Mouse (Mus musculus): ENCODE data around the gene B830017H08Rik. TPM values are rescaled to one million over a fixed set of nuclear protein-coding genes. Genes with fewer than 3 reads are reported as not detected.

Gene B830017H08Rik
- polyA plus RNA-seq, 1 experiment from 2014 or later = not detected

DNA sequence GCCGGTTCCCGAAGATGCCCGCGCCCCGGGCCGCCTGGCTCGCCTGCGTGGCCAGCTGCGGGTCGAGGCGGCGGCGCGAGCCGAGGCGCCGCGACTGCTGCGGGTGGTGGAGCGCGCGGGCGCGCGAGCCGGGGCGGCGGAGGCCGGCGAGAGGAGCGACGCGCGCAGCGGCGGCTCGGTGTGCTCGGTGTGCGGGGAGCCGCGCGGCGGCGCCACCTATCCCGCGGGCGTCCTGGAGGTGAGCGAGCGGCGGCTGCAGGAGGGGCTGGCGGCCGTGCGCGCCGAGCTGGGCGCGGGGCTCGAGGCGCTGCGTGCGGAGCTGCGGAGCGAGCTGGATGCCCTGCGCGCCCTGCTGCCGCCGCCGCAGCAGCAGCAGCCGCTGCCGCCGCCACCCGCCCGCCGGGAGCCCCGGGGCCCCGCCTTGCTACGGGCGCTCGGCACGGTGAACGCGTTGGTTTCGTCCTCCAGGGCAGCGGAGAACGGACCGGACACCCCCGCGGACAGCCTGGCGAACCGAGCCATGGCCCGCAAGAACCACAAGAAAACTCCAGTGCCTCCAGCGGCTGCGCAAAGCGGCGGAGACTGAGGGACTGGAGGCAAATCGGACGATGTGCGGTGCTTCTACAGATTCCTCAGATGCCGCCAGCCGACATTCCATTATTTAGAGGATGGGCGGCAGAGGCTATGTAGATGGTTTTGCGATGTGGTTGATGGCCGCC lies 919 bp downstream of the B830017H08Rik start:
- Histone ChIP-seq H3K27me3 (ENCODE audit: control insufficient read depth, insufficient read depth, low read length) (peaks cover 59% of the 10 kb centered on the region), H3K4me3 (ENCODE audit: low read depth, low read length) (peak overlapping the region; percentile 52), H3K4me2 (replicated peaks; ENCODE audit: low read depth, low read length) (peak overlapping the region; percentile 99), H3K27ac (ENCODE audit: low read length) (no peak overlapping the region), H3K36me3 (ENCODE audit: control insufficient read depth, insufficient read depth, low read length) (no peaks in the 10 kb centered on the region), H3K4me1 (ENCODE audit: control insufficient read depth, insufficient read depth, low read length) (no peaks in the 10 kb centered on the region), H3K9me3 (ENCODE audit: control insufficient read depth, low read depth, low read length) (no peaks in the 10 kb centered on the region), H3K9ac (replicated peaks; ENCODE audit: low read depth, low read length) (no peak overlapping the region; the same call in 1 of the 2 replicates)
- WGBS = under 1% methylated on average over 79 of the region's 103 CpGs
- no peak for ATAC-seq (ENCODE audit: insufficient number of reproducible peaks, insufficient read depth, low FRiP score, low read depth)

GRCm38 (mm10) chr16:17834543-17834942 lies 1.6 kb downstream of the B830017H08Rik start:
- ATAC-seq (ENCODE audit: insufficient number of reproducible peaks, insufficient read depth, low FRiP score, low read depth) = no peak

GRCm38 (mm10) chr16:17835481-17835880 lies 2.6 kb downstream of the B830017H08Rik start:
- Histone ChIP-seq H3K4me3 (ENCODE audit: low read depth, low read length) (no peak overlapping the region), H3K27me3 (ENCODE audit: control insufficient read depth, insufficient read depth, low read length) (peaks cover 57% of the 10 kb centered on the region), H3K4me2 (replicated peaks; ENCODE audit: low read depth, low read length) (no peak overlapping the region), H3K27ac (ENCODE audit: low read length) (no peak overlapping the region), H3K4me1 (ENCODE audit: control insufficient read depth, insufficient read depth, low read length) (no peaks in the 10 kb centered on the region), H3K9me3 (ENCODE audit: control insufficient read depth, low read depth, low read length) (no peaks in the 10 kb centered on the region), H3K9ac (replicated peaks; ENCODE audit: low read depth, low read length) (no peak overlapping the region), H3K36me3 (ENCODE audit: control insufficient read depth, insufficient read depth, low read length) (peaks cover 2% of the 10 kb centered on the region; the same call in 1 of the 2 replicates)
- WGBS = 45% methylated on average over 13 of the region's 13 CpGs
- no peak for ATAC-seq (ENCODE audit: insufficient number of reproducible peaks, insufficient read depth, low FRiP score, low read depth)

More at GRCm38 (mm10) chr16:17834543-17834942, 1.6 kb downstream of the B830017H08Rik start:
- WGBS = 52% methylated on average over 7 of the region's 7 CpGs
- no peaks in the 10 kb centered on the region for H3K4me1 ChIP-seq (ENCODE audit: control insufficient read depth, insufficient read depth, low read length)
- H3K4me3 ChIP-seq (ENCODE audit: low read depth, low read length) = peak overlapping the region; percentile 52; the same call in 1 of the 2 replicates
- H3K9ac ChIP-seq (replicated peaks; ENCODE audit: low read depth, low read length) = no peak overlapping the region
- H3K27me3 ChIP-seq (ENCODE audit: control insufficient read depth, insufficient read depth, low read length) = peaks cover 59% of the 10 kb centered on the region
- H3K27ac ChIP-seq (ENCODE audit: low read length) = no peak overlapping the region
- H3K4me2 ChIP-seq (replicated peaks; ENCODE audit: low read depth, low read length) = peak overlapping the region; percentile 99
- no peaks in the 10 kb centered on the region for H3K9me3 ChIP-seq (ENCODE audit: control insufficient read depth, low read depth, low read length)
- no peaks in the 10 kb centered on the region for H3K36me3 ChIP-seq (ENCODE audit: control insufficient read depth, insufficient read depth, low read length)

DNA sequence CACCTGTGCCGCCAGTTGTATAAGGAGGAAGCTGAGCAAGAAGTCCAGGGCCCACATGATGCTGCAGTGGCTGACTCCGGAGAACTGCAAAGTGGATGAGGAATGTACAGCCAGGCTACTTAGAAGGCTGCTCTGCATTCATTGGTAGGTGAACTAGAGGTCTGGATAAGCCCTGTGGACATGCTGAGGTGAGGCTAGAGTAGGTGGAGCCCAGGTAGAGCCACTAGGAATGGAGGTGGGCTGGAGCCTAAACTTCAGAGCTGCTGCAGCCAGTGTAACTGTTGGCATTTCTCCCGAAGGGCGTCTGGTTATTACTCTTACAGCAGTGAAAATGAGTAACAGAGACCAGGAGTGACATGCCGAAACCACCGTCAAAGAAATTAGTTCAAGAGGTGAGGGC lies 5.1 kb downstream of the B830017H08Rik start, which contains the start of gene Car15:
Gene Car15, minus strand, starts transcription at position 314 of the 400 bp plus-strand sequence.
- 78% methylated on average over 6 of the region's 6 CpGs for WGBS
- Histone ChIP-seq H3K4me3 (ENCODE audit: low read depth, low read length) (no peak within 1 kb of the TSS), H3K9me3 (ENCODE audit: control insufficient read depth, low read depth, low read length) (no peaks in the 10 kb centered on the region), H3K4me1 (ENCODE audit: control insufficient read depth, insufficient read depth, low read length) (no peaks in the 10 kb centered on the region), H3K4me2 (replicated peaks; ENCODE audit: low read depth, low read length) (no peak within 1 kb of the TSS), H3K27me3 (ENCODE audit: control insufficient read depth, insufficient read depth, low read length) (peaks cover 33% of the 10 kb centered on the region), H3K27ac (ENCODE audit: low read length) (no peak within 1 kb of the TSS), H3K36me3 (ENCODE audit: control insufficient read depth, insufficient read depth, low read length) (peaks cover 24% of the 10 kb centered on the region), H3K9ac (replicated peaks; ENCODE audit: low read depth, low read length) (no peak within 1 kb of the TSS)
- ATAC-seq (ENCODE audit: insufficient number of reproducible peaks, insufficient read depth, low FRiP score, low read depth) = no peak

- no peak overlapping the region for H3K4me3 ChIP-seq (ENCODE audit: low read depth, low read length)
- no peaks in the 10 kb centered on the region for H3K4me1 ChIP-seq (ENCODE audit: control insufficient read depth, insufficient read depth, low read length)
- no peak overlapping the region for H3K27ac ChIP-seq (ENCODE audit: low read length)
- no peak for ATAC-seq (ENCODE audit: insufficient number of reproducible peaks, insufficient read depth, low FRiP score, low read depth)
- H3K27me3 ChIP-seq (ENCODE audit: control insufficient read depth, insufficient read depth, low read length) = peaks cover 16% of the 10 kb centered on the region
- peaks cover 41% of the 10 kb centered on the region for H3K36me3 ChIP-seq (ENCODE audit: control insufficient read depth, insufficient read depth, low read length)
- 88% methylated on average over 4 of the region's 4 CpGs for WGBS
- H3K9ac ChIP-seq (replicated peaks; ENCODE audit: low read depth, low read length) = no peak overlapping the region
- H3K4me2 ChIP-seq (replicated peaks; ENCODE audit: low read depth, low read length) = no peak overlapping the region
- H3K9me3 ChIP-seq (ENCODE audit: control insufficient read depth, low read depth, low read length) = no peaks in the 10 kb centered on the region
These were observed 7.1 kb downstream of the B830017H08Rik start for GRCm38 (mm10) chr16:17839976-17840375.

GRCm38 (mm10) chr16:17842437-17842836 lies 9.5 kb downstream of the B830017H08Rik start:
- H3K36me3 ChIP-seq (ENCODE audit: control insufficient read depth, insufficient read depth, low read length) = peaks cover 64% of the 10 kb centered on the region
- no peaks in the 10 kb centered on the region for H3K4me1 ChIP-seq (ENCODE audit: control insufficient read depth, insufficient read depth, low read length)
- ATAC-seq (ENCODE audit: insufficient number of reproducible peaks, insufficient read depth, low FRiP score, low read depth) = no peak
- H3K9ac ChIP-seq (replicated peaks; ENCODE audit: low read depth, low read length) = no peak overlapping the region
- no peak overlapping the region for H3K4me2 ChIP-seq (replicated peaks; ENCODE audit: low read depth, low read length)
- 96% methylated on average over 7 of the region's 7 CpGs for WGBS
- no peaks in the 10 kb centered on the region for H3K9me3 ChIP-seq (ENCODE audit: control insufficient read depth, low read depth, low read length)
- H3K27me3 ChIP-seq (ENCODE audit: control insufficient read depth, insufficient read depth, low read length) = no peaks in the 10 kb centered on the region
- H3K27ac ChIP-seq (ENCODE audit: low read length) = no peak overlapping the region
- H3K4me3 ChIP-seq (ENCODE audit: low read depth, low read length) = no peak overlapping the region

DNA sequence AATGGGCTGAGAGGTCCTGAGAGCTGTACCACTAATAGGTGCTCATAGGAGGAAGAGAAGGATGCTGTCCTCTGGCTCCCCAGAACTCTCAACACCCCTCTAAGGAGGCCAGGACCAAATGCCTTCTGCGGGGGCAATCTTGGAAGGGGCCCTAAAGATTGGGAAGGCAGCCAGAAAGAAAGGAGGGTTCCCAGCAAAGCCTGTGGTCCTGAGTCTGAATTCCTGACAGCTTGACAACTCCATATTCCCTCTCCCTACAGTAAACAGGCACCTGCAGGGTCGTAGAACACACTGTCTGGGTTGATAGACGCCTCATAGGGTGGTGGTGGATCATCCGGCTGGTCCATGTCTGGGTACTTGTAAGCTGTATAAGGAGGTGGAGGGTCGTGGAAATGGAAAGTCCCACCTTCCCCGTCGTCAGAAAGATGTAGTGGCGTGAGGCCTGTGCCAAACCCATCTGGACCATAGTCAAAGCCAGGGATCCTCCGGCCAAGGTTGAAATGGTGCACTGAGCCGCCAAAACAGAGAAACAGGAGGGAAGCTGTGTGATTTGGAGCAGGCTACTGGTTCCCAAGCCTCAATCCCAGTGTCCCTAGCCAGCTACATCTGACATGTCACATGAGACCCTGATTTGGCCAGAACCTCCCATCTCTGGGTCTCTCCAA lies 10.9 kb downstream of the B830017H08Rik start:
- no peak overlapping the region for H3K27ac ChIP-seq (ENCODE audit: low read length)
- no peak for ATAC-seq (ENCODE audit: insufficient number of reproducible peaks, insufficient read depth, low FRiP score, low read depth)
- no peaks in the 10 kb centered on the region for H3K4me1 ChIP-seq (ENCODE audit: control insufficient read depth, insufficient read depth, low read length)
- H3K9ac ChIP-seq (replicated peaks; ENCODE audit: low read depth, low read length) = no peak overlapping the region
- WGBS = 89% methylated on average over 10 of the region's 10 CpGs
- no peak overlapping the region for H3K4me2 ChIP-seq (replicated peaks; ENCODE audit: low read depth, low read length)
- H3K9me3 ChIP-seq (ENCODE audit: control insufficient read depth, low read depth, low read length) = no peaks in the 10 kb centered on the region
- peaks cover 76% of the 10 kb centered on the region for H3K36me3 ChIP-seq (ENCODE audit: control insufficient read depth, insufficient read depth, low read length)
- H3K27me3 ChIP-seq (ENCODE audit: control insufficient read depth, insufficient read depth, low read length) = no peaks in the 10 kb centered on the region
- no peak overlapping the region for H3K4me3 ChIP-seq (ENCODE audit: low read depth, low read length)

DNA sequence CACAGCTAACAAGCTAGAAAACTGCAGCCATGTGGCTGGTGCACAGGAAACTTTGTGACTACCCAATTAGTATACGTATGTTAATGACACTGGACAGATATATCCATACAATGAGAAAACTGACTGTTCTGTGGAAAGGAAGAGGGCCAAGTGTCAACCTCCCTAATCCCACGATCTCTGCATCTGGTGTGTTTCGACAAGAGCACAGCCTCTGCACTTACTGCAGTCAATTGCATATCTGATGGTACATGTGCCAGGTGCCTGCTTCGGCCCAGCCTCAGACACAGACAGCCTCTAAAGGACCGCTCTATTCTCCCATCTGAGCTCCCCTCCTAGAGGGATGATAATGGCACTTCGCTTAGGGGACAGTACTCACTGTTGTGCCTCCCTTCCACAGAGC lies 15.5 kb downstream of the B830017H08Rik start:
- Histone ChIP-seq H3K9ac (replicated peaks; ENCODE audit: low read depth, low read length) (no peak overlapping the region), H3K27me3 (ENCODE audit: control insufficient read depth, insufficient read depth, low read length) (no peaks in the 10 kb centered on the region), H3K4me2 (replicated peaks; ENCODE audit: low read depth, low read length) (no peak overlapping the region), H3K9me3 (ENCODE audit: control insufficient read depth, low read depth, low read length) (no peaks in the 10 kb centered on the region), H3K27ac (ENCODE audit: low read length) (no peak overlapping the region), H3K4me1 (ENCODE audit: control insufficient read depth, insufficient read depth, low read length) (no peaks in the 10 kb centered on the region), H3K36me3 (ENCODE audit: control insufficient read depth, insufficient read depth, low read length) (peaks cover 81% of the 10 kb centered on the region), H3K4me3 (ENCODE audit: low read depth, low read length) (no peak overlapping the region)
- ATAC-seq (ENCODE audit: insufficient number of reproducible peaks, insufficient read depth, low FRiP score, low read depth) = no peak
- 93% methylated on average over 6 of the region's 6 CpGs for WGBS
